Mouse (Mus musculus): ENCODE results near the gene Elmsan1.

GRCm38 (mm10) chr12:84100071-84100470 lies 118.6 kb downstream of the Elmsan1 start:
- no peak for TF ChIP-seq CTCF (conservative IDR thresholded peaks at IDR 0.05; ENCODE audit: low read length)
- TF ChIP-seq NANOG (IDR thresholded peaks at IDR 0.05; ENCODE audit: borderline replicate concordance, low read length): no peak
- TF ChIP-seq POU5F1 (IDR thresholded peaks at IDR 0.05; ENCODE audit: borderline replicate concordance, low read length): no peak
